Mouse (Mus musculus) liver, adult 10 weeks (tissue): ENCODE results near the gene Dock6. TPM values are rescaled to one million over a fixed set of nuclear protein-coding genes. Genes with fewer than 3 reads are reported as not detected.

Source experiments
- polyA plus RNA-seq: library from polyadenylated mRNA; stranded (reverse); fragments of 350-450 nt; fragmentation: Illumina TruSeq; extraction: RNeasy Lipid Tissue Mini Kit (QIAGEN cat#74804); gene quantifications from one replicate; pipeline ENCODE4 v1.2.3, GENCODE M21; 2014; ENCODE audit warnings: low read depth, low replicate concordance

The Dock6 gene
- polyA plus RNA-seq, result 3.8 TPM

DNA sequence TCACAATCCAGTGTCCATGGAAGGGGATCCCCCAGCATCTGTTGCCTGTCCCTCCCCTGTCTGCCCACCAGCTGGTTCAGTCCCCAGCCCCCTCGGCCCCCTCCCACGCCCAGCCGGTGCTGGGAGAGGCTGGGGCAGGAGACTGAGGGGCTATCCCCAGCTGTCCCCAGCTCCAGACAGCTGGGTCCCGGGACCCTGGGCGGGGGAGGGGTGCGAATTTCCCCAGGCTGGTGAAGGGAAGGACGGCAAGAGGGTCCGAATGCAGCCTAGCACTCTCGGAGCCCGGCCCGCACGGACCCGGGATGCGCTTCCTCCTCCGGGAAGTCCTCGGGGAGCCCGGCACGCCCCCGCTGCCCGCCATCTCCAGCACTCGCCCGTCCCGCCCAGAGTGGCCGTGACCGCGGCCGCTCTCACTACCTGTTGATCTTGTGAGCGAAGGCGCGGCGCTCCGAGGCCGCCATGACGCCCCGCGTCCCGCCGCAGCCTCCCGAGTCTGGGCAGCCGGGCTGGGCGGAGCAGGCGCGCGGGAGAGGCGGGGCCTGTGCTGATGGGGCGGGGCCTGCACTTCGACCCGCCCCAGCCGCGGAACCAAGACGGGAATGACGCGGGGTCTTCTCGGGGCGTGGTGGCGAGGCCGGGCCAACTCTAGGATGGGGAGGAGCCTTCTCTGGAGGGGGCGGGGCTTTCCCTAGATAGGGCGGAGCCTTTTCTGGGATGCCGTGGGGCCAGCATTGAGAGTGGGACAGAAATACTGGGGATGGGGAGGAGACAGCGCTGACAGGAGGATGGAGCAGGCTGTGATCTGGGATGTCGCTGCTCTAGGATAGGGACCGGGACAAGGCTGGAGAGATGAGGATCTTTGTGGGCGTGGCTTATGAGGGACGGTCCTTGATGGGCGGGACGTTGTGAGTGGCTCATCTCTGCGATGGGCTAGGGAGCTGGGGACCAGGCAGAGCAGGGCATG lies at the start of gene Dock6:
Dock6 (minus strand) TSS at position 508 of the 964 bp plus-strand sequence.

DNA sequence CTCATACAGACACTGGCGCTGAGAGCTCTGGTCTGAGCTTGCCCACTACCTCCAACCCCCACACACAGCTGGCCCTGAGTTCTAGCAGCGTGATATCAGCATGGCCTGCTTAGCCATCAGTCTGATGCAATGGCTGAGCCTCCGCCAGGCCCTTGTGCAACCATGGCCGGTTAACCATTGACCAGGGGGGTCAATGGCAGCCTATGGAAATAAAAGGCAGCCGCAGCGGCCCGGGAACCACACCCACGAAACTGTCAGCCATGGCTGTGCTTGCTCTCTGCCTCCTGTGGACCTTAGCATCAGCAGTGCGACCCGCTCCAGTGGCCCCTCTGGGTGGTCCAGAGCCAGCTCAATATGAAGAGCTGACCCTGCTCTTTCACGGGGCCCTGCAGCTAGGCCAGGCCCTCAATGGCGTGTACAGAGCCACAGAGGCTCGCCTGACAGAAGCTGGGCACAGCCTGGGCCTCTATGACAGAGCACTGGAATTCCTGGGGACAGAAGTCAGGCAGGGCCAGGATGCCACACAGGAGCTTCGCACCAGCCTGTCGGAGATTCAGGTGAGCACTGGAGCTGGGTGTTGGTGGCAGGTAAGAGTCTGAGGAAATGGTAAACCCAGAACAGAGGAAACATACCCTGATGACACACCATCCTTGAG lies 17.1 kb downstream of the Dock6 start, which contains the start of gene Angptl8:
Angptl8 (plus strand) TSS at position 253 of the 655 bp plus-strand sequence.

DNA sequence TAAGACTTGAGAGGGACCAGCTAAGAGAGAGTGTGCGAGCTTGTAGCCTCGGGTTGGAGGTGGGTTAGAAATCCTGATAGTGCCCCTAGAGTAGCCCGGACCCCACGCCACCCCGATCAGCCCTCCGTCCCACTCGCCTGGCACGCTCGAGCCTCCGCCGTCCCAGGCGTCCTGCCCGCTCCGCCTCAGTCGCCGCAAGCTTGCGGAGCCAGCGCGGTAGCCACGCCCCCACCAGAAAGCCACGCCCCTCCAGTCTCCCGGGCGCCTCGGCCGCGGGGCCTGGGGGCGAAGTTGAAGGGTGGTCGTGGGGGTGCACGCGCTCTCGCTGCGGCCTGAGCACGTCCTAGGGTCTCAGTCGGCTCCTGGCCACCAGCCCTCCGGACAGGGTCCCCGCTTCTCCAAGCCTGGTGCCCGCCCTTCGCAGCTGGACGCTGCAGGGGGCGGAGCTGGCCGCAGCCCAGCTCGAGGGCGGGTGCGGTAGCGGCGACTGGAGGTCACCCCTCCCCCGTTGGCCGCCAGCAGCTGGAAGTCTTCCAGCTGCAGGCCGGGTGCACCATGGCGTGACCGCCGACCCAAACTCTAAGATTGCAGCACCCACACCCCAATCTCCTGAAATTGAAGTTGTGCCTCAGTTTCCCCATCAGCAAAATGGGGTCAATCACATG lies 54.0 kb downstream of the Dock6 start, which contains the start of gene Kank2:
Kank2 (minus strand) TSS at position 400 of the 665 bp plus-strand sequence.

DNA sequence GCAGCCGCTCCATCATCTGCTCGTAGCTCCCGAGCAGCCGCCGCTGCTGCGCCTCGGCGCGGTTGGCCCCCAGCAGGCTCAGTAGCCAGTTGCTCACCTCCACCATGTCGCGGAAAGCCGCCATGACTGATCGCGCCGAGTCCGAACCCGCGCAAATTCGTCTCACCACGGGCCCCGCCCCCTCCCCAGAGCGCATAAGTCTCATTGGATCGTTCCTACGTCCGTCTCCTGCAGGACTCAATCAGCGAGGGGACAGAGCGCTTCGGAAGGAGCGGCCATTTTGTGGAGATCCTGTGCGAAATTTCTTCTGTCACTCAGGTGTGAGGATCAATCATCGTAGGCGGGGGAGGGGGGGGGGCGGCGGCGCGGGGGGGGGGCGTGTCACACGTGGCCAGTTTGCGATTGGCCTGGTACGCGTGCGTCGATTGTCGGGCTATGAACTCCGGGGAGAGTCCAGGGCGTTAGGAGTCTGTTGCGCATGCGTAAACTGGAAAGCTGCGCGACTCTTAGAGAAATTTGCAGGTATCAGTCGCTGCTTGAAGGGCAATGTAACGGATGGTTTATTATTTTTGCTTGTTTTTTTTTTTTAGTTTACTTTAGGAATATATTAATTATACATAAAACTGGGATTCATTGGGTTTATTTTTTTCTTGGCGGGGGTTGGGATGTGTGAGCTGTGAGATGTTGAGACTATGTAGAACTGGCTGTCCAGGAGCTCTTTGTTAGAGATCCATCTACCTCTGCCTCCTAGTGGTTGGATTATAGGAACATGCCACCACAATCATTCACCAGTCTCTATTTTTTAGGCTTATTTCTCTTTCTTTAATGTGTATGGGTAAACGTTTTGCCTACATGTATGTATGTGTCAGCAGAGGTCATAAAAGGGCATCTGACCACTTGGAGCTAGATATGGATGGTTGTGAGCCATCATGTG lies 92.0 kb downstream of the Dock6 start, which contains the start of gene Spc24:
Spc24 (minus strand) TSS at position 149 of the 934 bp plus-strand sequence.

Other genes with a start within 250 kb of the Dock6 start
- gene Smarca4, start 236.5 kb downstream of the Dock6 start, polyA plus RNA-seq, result 2.7 TPM
- gene Ldlr, start 129.2 kb downstream of the Dock6 start, polyA plus RNA-seq, result 43.0 TPM
- gene Spc24, start 92.3 kb downstream of the Dock6 start, polyA plus RNA-seq, result 6.4 TPM
- 7.5 TPM for gene Kank2, start 53.9 kb downstream of the Dock6 start, polyA plus RNA-seq
- not detected for gene Angptl8, start 17.1 kb downstream of the Dock6 start, polyA plus RNA-seq
- gene Rab3d, start 65.6 kb upstream of the Dock6 start, polyA plus RNA-seq, result 1.7 TPM
- gene Ccdc159, start 74.8 kb upstream of the Dock6 start, polyA plus RNA-seq, result 1.5 TPM
- gene Tmem205, start 74.9 kb upstream of the Dock6 start, polyA plus RNA-seq, result 32.3 TPM
- gene Plppr2, start 84.4 kb upstream of the Dock6 start, polyA plus RNA-seq, result 0.32 TPM
- gene Swsap1, start 103.1 kb upstream of the Dock6 start, polyA plus RNA-seq, result 3.7 TPM
- not detected for gene Epor, start 110.9 kb upstream of the Dock6 start, polyA plus RNA-seq
- 3.0 TPM for gene Rgl3, start 136.8 kb upstream of the Dock6 start, polyA plus RNA-seq
- not detected for gene Ccdc151, start 150.0 kb upstream of the Dock6 start, polyA plus RNA-seq
- 9.6 TPM for gene Prkcsh, start 150.2 kb upstream of the Dock6 start, polyA plus RNA-seq
- not detected for gene Elavl3, start 199.4 kb upstream of the Dock6 start, polyA plus RNA-seq
- not detected for gene Gm49318, start 218.6 kb upstream of the Dock6 start, polyA plus RNA-seq
- gene Zfp653, start 218.7 kb upstream of the Dock6 start, polyA plus RNA-seq, result 0.16 TPM
- gene Ecsit, start 232.8 kb upstream of the Dock6 start, polyA plus RNA-seq, result 8.2 TPM
- 0.50 TPM for gene Cnn1, start 246.6 kb upstream of the Dock6 start, polyA plus RNA-seq